Mouse (Mus musculus): ENCODE data around the gene Olfr573-ps1. TPM values are rescaled to one million over a fixed set of nuclear protein-coding genes. Genes with fewer than 3 reads are reported as not detected.

Olfr573-ps1 gene
- polyA plus RNA-seq, 1 experiment from 2014 or later = not detected

DNA sequence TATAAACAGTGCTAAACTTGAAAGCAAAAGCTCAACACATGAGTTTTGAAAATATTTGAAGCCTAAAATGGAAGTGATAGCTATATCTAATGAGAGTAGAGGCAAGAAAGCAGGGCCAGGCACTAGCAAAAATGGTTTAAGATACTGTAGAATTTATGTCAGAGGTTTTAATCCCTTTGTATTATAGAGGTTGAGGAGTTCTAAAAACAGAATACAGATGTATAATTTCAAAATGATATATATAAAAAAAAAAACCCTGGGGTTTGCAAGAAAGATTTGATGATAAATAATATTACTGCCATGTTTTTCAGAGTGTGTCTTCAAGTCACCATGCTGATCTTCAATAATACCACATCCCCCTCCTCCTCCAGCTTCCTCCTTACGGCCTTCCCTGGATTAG, 5.8 kb upstream of the Olfr573-ps1 start, which contains the start of gene Olfr574:
Gene Olfr574 (plus strand): TSS at position 301 of the 400 bp plus-strand sequence.
- H3K27me3 ChIP-seq (ENCODE audit: control insufficient read depth, insufficient read depth, low read length) = no peaks in the 10 kb centered on the region
- no peak for ATAC-seq (replicated peaks; ENCODE audit: insufficient number of reproducible peaks, low FRiP score, low TSS enrichment, low read depth)
- 93% methylated on average over 1 of the region's 1 CpGs for WGBS

DNA sequence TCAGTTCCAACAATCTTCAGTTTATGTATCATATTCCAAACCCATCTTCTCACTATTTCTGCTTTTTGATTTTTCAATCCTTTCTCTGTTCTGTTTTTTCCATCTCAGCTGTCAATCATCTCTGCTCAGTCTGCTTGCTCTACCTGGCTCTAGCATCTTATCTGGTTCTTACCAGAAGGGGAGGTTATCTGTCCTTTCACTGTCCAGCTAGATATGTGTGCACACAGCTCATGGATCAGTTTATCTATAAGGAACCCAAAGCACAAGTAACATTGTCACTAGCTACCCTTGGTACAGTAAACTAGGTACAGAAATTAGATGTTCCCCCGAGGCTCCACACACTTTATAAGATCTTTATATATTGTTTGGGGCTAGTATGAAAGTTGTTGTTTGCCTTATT, 1.0 kb upstream of the Olfr573-ps1 start:
- no peak overlapping the region for H3K27ac ChIP-seq (replicated peaks; ENCODE audit: low read depth, low read length)
- ATAC-seq (replicated peaks; ENCODE audit: insufficient number of reproducible peaks, low FRiP score, low TSS enrichment, low read depth) (no peak), DNase-seq (ENCODE audit: low spot score) (no peak)
- no peaks in the 10 kb centered on the region for H3K4me1 ChIP-seq (ENCODE audit: control insufficient read depth, insufficient read depth, low read length)
- no peaks in the 10 kb centered on the region for H3K9me3 ChIP-seq (replicated peaks; ENCODE audit: control insufficient read depth, low read length)
- H3K4me3 ChIP-seq (ENCODE audit: low read depth, low read length) = no peak overlapping the region
- no peaks in the 10 kb centered on the region for H3K36me3 ChIP-seq (replicated peaks; ENCODE audit: control insufficient read depth, insufficient read depth, low read depth, low read length)
- H3K4me2 ChIP-seq (ENCODE audit: low read depth, low read length) = no peak overlapping the region
- no peak overlapping the region for H3K9ac ChIP-seq (replicated peaks; ENCODE audit: low read length)
- WGBS = 94% methylated on average over 1 of the region's 1 CpGs
- no peaks in the 10 kb centered on the region for H3K27me3 ChIP-seq (ENCODE audit: control insufficient read depth, insufficient read depth, low read length)

More for the DNA sequence above, 5.8 kb upstream of the Olfr573-ps1 start, which contains the start of gene Olfr574:
- Histone ChIP-seq H3K9ac (replicated peaks; ENCODE audit: low read length) (no peak within 1 kb of the TSS), H3K4me1 (ENCODE audit: control insufficient read depth, insufficient read depth, low read length) (no peaks in the 10 kb centered on the region), H3K4me2 (ENCODE audit: low read depth, low read length) (no peak within 1 kb of the TSS), H3K4me3 (ENCODE audit: low read depth, low read length) (no peak within 1 kb of the TSS), H3K36me3 (replicated peaks; ENCODE audit: control insufficient read depth, insufficient read depth, low read depth, low read length) (no peaks in the 10 kb centered on the region), H3K27ac (replicated peaks; ENCODE audit: low read depth, low read length) (no peak within 1 kb of the TSS), H3K9me3 (replicated peaks; ENCODE audit: control insufficient read depth, low read length) (no peaks in the 10 kb centered on the region)
- no peak for DNase-seq (ENCODE audit: low spot score)

DNA sequence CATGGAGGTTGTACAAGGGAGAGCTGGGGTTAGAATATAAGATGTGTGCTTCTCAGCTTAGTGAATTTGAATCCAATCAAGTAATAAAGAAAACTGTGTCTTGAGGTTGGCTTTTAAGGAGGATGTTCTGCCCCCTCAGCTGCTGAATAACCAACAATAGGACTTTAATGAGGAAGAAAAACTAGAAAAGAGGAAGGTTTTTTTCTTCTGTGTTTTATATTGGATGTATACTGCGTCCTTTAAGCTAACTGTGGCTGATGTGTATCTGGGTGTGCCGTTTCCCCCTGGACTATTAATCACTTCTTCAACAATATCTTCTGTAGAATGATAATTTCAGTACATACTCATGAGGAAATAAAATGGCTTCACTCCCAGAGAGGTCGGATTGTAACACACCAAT, 15.3 kb downstream of the Olfr573-ps1 start:
- no peak overlapping the region for H3K9ac ChIP-seq (replicated peaks; ENCODE audit: low read length)
- WGBS = 81% methylated on average over 3 of the region's 3 CpGs
- H3K4me3 ChIP-seq (ENCODE audit: low read depth, low read length) = no peak overlapping the region
- ATAC-seq (replicated peaks; ENCODE audit: insufficient number of reproducible peaks, low FRiP score, low TSS enrichment, low read depth) = no peak
- no peaks in the 10 kb centered on the region for H3K4me1 ChIP-seq (ENCODE audit: control insufficient read depth, insufficient read depth, low read length)
- H3K9me3 ChIP-seq (replicated peaks; ENCODE audit: control insufficient read depth, low read length) = no peaks in the 10 kb centered on the region
- no peak overlapping the region for H3K27ac ChIP-seq (replicated peaks; ENCODE audit: low read depth, low read length)
- H3K36me3 ChIP-seq (replicated peaks; ENCODE audit: control insufficient read depth, insufficient read depth, low read depth, low read length) = no peaks in the 10 kb centered on the region
- H3K27me3 ChIP-seq (ENCODE audit: control insufficient read depth, insufficient read depth, low read length) = no peaks in the 10 kb centered on the region
- H3K4me2 ChIP-seq (ENCODE audit: low read depth, low read length) = no peak overlapping the region
- DNase-seq (ENCODE audit: low spot score) = no peak

DNA sequence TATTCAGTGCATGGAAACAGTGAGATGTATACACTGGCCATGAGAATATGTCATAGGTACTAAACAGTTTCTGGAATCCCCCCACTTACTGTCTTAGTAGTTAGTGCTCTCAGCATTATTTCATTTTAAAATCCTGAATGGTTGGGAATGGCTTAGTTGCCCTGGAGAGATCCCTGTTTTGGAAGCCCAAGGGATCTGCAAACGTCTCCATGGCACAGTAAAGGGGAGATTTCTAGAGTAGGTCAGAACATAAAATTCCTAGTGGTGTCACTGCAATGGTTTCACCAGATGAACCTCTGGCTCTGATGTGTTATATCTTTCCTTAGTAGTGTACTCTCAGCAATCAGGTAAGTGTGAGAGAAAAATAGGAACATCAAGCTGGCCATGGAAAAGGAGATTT, 18.3 kb downstream of the Olfr573-ps1 start, which contains the start of gene Olfr572:
Gene Olfr572 (plus strand): TSS at position 301 of the 400 bp plus-strand sequence.
- WGBS = 53% methylated on average over 1 of the region's 1 CpGs
- H3K27ac ChIP-seq (replicated peaks; ENCODE audit: low read depth, low read length) = no peak within 1 kb of the TSS
- no peaks in the 10 kb centered on the region for H3K4me1 ChIP-seq (ENCODE audit: control insufficient read depth, insufficient read depth, low read length)
- no peaks in the 10 kb centered on the region for H3K9me3 ChIP-seq (replicated peaks; ENCODE audit: control insufficient read depth, low read length)
- H3K27me3 ChIP-seq (ENCODE audit: control insufficient read depth, insufficient read depth, low read length) = no peaks in the 10 kb centered on the region
- H3K36me3 ChIP-seq (replicated peaks; ENCODE audit: control insufficient read depth, insufficient read depth, low read depth, low read length) = no peaks in the 10 kb centered on the region
- H3K4me2 ChIP-seq (ENCODE audit: low read depth, low read length) = no peak within 1 kb of the TSS
- DNase-seq (ENCODE audit: low spot score) (no peak), ATAC-seq (replicated peaks; ENCODE audit: insufficient number of reproducible peaks, low FRiP score, low TSS enrichment, low read depth) (no peak)
- H3K4me3 ChIP-seq (ENCODE audit: low read depth, low read length) = no peak within 1 kb of the TSS
- no peak within 1 kb of the TSS for H3K9ac ChIP-seq (replicated peaks; ENCODE audit: low read length)

DNA sequence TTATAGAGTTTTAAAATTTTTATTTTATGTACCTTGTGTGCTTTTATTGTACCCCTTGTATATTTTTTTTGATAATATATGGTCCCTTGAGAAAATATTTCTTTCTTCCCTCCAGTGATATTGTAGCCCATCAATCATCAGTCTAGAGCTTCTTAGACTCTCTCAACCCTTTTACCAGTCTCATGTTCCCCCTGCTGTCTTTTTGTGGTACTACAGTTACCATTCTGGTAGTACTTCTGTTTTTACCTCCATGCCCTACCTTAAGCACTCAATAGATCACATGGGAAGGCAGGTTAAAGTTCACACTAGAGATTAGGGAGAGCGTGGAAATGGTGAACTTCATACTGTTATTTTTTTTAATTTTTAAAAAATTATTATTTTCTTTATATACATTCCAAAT, 22.7 kb downstream of the Olfr573-ps1 start:
- no peak overlapping the region for H3K27ac ChIP-seq (replicated peaks; ENCODE audit: low read depth, low read length)
- no peak overlapping the region for H3K4me3 ChIP-seq (ENCODE audit: low read depth, low read length)
- no peaks in the 10 kb centered on the region for H3K27me3 ChIP-seq (ENCODE audit: control insufficient read depth, insufficient read depth, low read length)
- no peak overlapping the region for H3K9ac ChIP-seq (replicated peaks; ENCODE audit: low read length)
- 9% methylated on average over 1 of the region's 1 CpGs for WGBS
- no peaks in the 10 kb centered on the region for H3K36me3 ChIP-seq (replicated peaks; ENCODE audit: control insufficient read depth, insufficient read depth, low read depth, low read length)
- no peaks in the 10 kb centered on the region for H3K9me3 ChIP-seq (replicated peaks; ENCODE audit: control insufficient read depth, low read length)
- H3K4me1 ChIP-seq (ENCODE audit: control insufficient read depth, insufficient read depth, low read length) = no peaks in the 10 kb centered on the region
- 0 out of 2 replicates have a peak, but pooled peaks have one; percentile 51 for ATAC-seq (replicated peaks; ENCODE audit: insufficient number of reproducible peaks, low FRiP score, low TSS enrichment, low read depth)
- no peak overlapping the region for H3K4me2 ChIP-seq (ENCODE audit: low read depth, low read length)
- peak; percentile 82 for DNase-seq (ENCODE audit: low spot score)

DNA sequence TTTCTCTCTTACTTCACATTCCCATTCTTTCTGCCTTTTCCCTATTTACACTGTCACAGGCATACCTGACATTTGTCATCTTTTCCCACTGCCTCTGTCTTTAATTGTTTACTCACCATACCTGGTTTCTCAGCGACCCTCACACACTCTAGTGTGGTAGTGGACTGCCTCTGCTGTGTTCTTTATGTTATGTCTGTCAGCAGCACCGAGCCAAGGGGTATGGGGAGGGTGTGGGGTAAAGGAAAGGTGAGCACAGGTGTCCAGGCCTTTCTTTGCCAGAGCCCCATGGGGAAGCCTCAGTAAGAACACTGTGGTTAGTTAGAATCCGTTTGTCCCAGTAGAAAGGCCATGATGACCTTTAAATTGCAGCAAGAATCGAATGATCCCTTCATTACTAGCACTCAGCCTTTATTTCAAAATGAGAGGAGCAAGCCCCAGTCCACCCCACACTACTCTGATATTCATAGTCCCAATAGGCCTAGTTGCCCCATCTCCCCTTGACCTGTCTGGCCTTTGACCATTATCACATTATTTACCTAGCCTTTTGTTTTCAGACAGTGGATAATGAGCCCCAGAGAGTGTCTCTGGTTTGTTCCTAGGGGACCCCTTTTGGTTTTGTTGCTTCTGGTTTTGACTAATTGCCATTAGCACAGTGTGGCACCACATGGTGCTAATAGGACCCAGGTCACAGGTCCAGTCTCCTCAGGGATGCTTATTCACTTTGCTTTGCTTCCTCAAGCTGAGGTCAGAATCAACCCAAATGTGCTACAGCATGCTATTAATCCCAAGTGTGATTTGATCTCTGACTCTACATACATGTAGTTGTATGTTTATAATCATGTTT, 25.1 kb downstream of the Olfr573-ps1 start, which contains the start of gene Olfr571:
Gene Olfr571 (minus strand): TSS at position 505 of the 844 bp plus-strand sequence.
- no peaks in the 10 kb centered on the region for H3K36me3 ChIP-seq (replicated peaks; ENCODE audit: control insufficient read depth, insufficient read depth, low read depth, low read length)
- WGBS = 66% methylated on average over 4 of the region's 4 CpGs
- ATAC-seq (replicated peaks; ENCODE audit: insufficient number of reproducible peaks, low FRiP score, low TSS enrichment, low read depth) (peak; percentile 67; the same call in 1 of the 2 replicates), DNase-seq (ENCODE audit: low spot score) (no peak)
- no peak within 1 kb of the TSS for H3K4me2 ChIP-seq (ENCODE audit: low read depth, low read length)
- no peaks in the 10 kb centered on the region for H3K9me3 ChIP-seq (replicated peaks; ENCODE audit: control insufficient read depth, low read length)
- no peaks in the 10 kb centered on the region for H3K27me3 ChIP-seq (ENCODE audit: control insufficient read depth, insufficient read depth, low read length)
- H3K4me1 ChIP-seq (ENCODE audit: control insufficient read depth, insufficient read depth, low read length) = no peaks in the 10 kb centered on the region
- no peak within 1 kb of the TSS for H3K27ac ChIP-seq (replicated peaks; ENCODE audit: low read depth, low read length)
- no peak within 1 kb of the TSS for H3K9ac ChIP-seq (replicated peaks; ENCODE audit: low read length)
- H3K4me3 ChIP-seq (ENCODE audit: low read depth, low read length) = no peak within 1 kb of the TSS

DNA sequence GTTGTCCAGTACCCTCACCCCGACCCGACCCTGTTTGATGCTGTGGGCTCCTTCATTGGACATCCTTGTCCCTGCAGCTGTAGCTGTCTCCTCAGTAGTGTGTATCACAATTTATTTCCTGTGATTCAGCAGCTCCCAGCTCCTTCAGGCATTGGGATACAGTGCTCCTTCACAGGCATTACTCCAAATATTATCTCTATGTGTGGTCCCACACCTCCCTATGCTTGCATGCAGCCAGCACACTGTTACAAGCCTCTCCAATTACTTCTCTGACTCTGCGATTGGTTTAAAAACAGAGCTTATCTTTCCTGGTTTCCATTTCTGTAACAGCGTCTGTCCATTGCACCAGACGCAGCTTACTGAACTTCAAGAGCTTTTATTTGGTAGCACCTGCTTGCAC, 26.0 kb downstream of the Olfr573-ps1 start:
- H3K9me3 ChIP-seq (replicated peaks; ENCODE audit: control insufficient read depth, low read length) = no peaks in the 10 kb centered on the region
- no peaks in the 10 kb centered on the region for H3K4me1 ChIP-seq (ENCODE audit: control insufficient read depth, insufficient read depth, low read length)
- no peaks in the 10 kb centered on the region for H3K27me3 ChIP-seq (ENCODE audit: control insufficient read depth, insufficient read depth, low read length)
- WGBS = 70% methylated on average over 5 of the region's 5 CpGs
- DNase-seq (ENCODE audit: low spot score) = no peak
- H3K4me2 ChIP-seq (ENCODE audit: low read depth, low read length) = no peak overlapping the region
- ATAC-seq (replicated peaks; ENCODE audit: insufficient number of reproducible peaks, low FRiP score, low TSS enrichment, low read depth) = no peak
- H3K36me3 ChIP-seq (replicated peaks; ENCODE audit: control insufficient read depth, insufficient read depth, low read depth, low read length) = no peaks in the 10 kb centered on the region
- no peak overlapping the region for H3K27ac ChIP-seq (replicated peaks; ENCODE audit: low read depth, low read length)
- H3K4me3 ChIP-seq (ENCODE audit: low read depth, low read length) = no peak overlapping the region
- H3K9ac ChIP-seq (replicated peaks; ENCODE audit: low read length) = no peak overlapping the region

DNA sequence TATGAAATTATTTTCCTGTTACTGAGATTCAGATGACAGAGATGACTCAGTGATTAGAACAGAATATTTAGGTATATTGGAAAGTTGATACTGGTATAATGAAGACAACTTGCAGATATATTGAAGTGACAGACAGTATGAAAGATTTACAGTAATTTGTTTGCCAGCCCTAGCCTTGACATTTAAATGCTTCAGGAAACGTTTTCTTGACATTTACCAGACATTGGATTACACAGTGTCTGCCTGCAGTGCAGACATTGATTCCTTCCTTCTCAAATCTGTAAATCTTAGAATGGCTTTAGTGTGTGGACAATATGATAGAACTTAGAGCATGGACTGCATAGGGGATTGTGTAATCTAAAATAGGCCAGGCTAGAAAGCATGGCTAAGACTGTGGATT, 27.1 kb downstream of the Olfr573-ps1 start:
- Histone ChIP-seq H3K9me3 (replicated peaks; ENCODE audit: control insufficient read depth, low read length) (no peaks in the 10 kb centered on the region), H3K9ac (replicated peaks; ENCODE audit: low read length) (no peak overlapping the region), H3K4me3 (ENCODE audit: low read depth, low read length) (no peak overlapping the region), H3K27ac (replicated peaks; ENCODE audit: low read depth, low read length) (no peak overlapping the region), H3K4me2 (ENCODE audit: low read depth, low read length) (no peak overlapping the region), H3K4me1 (ENCODE audit: control insufficient read depth, insufficient read depth, low read length) (no peaks in the 10 kb centered on the region), H3K27me3 (ENCODE audit: control insufficient read depth, insufficient read depth, low read length) (no peaks in the 10 kb centered on the region), H3K36me3 (replicated peaks; ENCODE audit: control insufficient read depth, insufficient read depth, low read depth, low read length) (no peaks in the 10 kb centered on the region)
- ATAC-seq (replicated peaks; ENCODE audit: insufficient number of reproducible peaks, low FRiP score, low TSS enrichment, low read depth) (no peak), DNase-seq (ENCODE audit: low spot score) (no peak)
- WGBS = 45% methylated on average over 1 of the region's 1 CpGs
